ENCODE assay signal across 8 mouse cellular contexts in the genomic region with DNA sequence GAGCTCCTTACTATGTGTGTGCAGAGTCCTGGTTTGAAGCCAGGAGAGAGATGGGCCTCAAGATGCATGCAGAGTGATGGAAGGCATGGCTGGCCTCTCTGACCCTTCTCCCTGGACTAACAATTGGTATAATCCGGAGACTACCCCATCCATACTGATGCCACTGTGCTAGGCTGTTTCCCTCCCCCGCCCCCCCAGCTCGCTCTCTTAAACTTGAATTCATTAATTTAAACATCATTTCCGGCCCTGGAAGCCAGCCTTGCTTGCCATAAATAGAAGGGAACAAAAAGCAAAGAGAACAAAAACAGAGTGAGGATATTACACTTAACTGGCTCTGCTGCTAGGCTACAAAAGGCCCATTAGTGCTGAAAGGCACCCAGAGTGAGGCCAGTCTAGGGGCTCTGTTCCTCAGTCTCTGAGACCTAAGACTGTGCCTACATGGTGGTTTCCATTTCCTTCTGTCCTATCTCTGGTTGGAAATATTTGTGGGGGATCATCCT. TPM values are rescaled to one million over a fixed set of nuclear protein-coding genes. Genes with fewer than 3 reads are reported as not detected.
DNase-seq lines count a peak whose midpoint lies in the region; ATAC-seq and TF ChIP-seq lines count a peak whose summit lies in the region.

No protein-coding gene starts in this region.

- peak; percentile 40; the same call in 1 of the 2 replicates for ATAC-seq in heart, embryonic 15.5 days (replicated peaks; ENCODE audit: insufficient number of reproducible peaks, insufficient read depth, low FRiP score, low read depth)
- ATAC-seq in midbrain, postnatal 0 days (ENCODE audit: low FRiP score) = 0 out of 2 replicates have a peak, but pooled peaks have one; percentile 54

- WGBS in heart, embryonic 15.5 days = 51% methylated on average over 4 of the region's 4 CpGs
- 62% methylated on average over 4 of the region's 4 CpGs for WGBS in limb, embryonic 10.5 days
- WGBS in midbrain, postnatal 0 days = 21% methylated on average over 4 of the region's 4 CpGs

- no peak overlapping the region for H3K4me3 ChIP-seq in heart, embryonic 15.5 days
- no peak overlapping the region for H3K4me3 ChIP-seq in limb, embryonic 10.5 days
- no peak overlapping the region for H3K4me3 ChIP-seq in midbrain, postnatal 0 days (ENCODE audit: low read depth, low read length)

- no peaks in the 10 kb centered on the region for H3K36me3 ChIP-seq in heart, embryonic 15.5 days
- H3K36me3 ChIP-seq in limb, embryonic 10.5 days = peaks cover 13% of the 10 kb centered on the region
- no peaks in the 10 kb centered on the region for H3K36me3 ChIP-seq in midbrain, postnatal 0 days (ENCODE audit: insufficient read depth, low read length)

- peaks cover 46% of the 10 kb centered on the region for H3K4me1 ChIP-seq in heart, embryonic 15.5 days (replicated peaks)
- peaks cover 24% of the 10 kb centered on the region for H3K4me1 ChIP-seq in limb, embryonic 10.5 days
- H3K4me1 ChIP-seq in midbrain, postnatal 0 days (ENCODE audit: insufficient read depth, low read length) = peaks cover 8% of the 10 kb centered on the region; the same call in 1 of the 2 replicates

- H3K9ac ChIP-seq in heart, embryonic 15.5 days = no peak overlapping the region
- no peak overlapping the region for H3K9ac ChIP-seq in midbrain, postnatal 0 days (replicated peaks; ENCODE audit: low read length, poor library complexity, severe bottlenecking)

- peak; percentile 29 for DNase-seq in CD4-positive, CD25-positive, alpha-beta regulatory T cell, adult 2 months (ENCODE audit: low read depth, low spot score)
- DNase-seq in embryo, embryonic 10.5 days (ENCODE audit: low spot score) = peak; percentile 58
- DNase-seq in limb, embryonic 10.5 days (ENCODE audit: low spot score) = no peak
- peak; percentile 54 for DNase-seq in midbrain, postnatal 0 days (ENCODE audit: low spot score)
- no peak for DNase-seq in ovary, adult 18-20 months (ENCODE audit: low spot score)
- DNase-seq in spleen, adult 12 weeks (ENCODE audit: low spot score) = no peak
- DNase-seq in urinary bladder, postnatal 4 days (ENCODE audit: low spot score in 2 of 2) = no peak

- TF ChIP-seq CTCF in midbrain, postnatal 0 days (IDR thresholded peaks at IDR 0.05) = no peak

- H3K4me2 ChIP-seq in heart, embryonic 15.5 days = peak overlapping the region; percentile 20
- no peak overlapping the region for H3K4me2 ChIP-seq in midbrain, postnatal 0 days (ENCODE audit: low read depth, low read length, poor library complexity, severe bottlenecking)

- no peaks in the 10 kb centered on the region for H3K27me3 ChIP-seq in heart, embryonic 15.5 days
- H3K27me3 ChIP-seq in limb, embryonic 10.5 days (ENCODE audit: low read depth, poor library complexity, severe bottlenecking) = no peaks in the 10 kb centered on the region
- no peaks in the 10 kb centered on the region for H3K27me3 ChIP-seq in midbrain, postnatal 0 days (ENCODE audit: insufficient read depth, low read length)

- H3K9me3 ChIP-seq in heart, embryonic 15.5 days (replicated peaks) = no peaks in the 10 kb centered on the region
- H3K9me3 ChIP-seq in limb, embryonic 10.5 days (replicated peaks) = no peaks in the 10 kb centered on the region
- H3K9me3 ChIP-seq in midbrain, postnatal 0 days (ENCODE audit: low read length) = no peaks in the 10 kb centered on the region

- peak overlapping the region; percentile 86 for H3K27ac ChIP-seq in heart, embryonic 15.5 days
- peak overlapping the region; percentile 76 for H3K27ac ChIP-seq in limb, embryonic 10.5 days
- peak overlapping the region; percentile 63 for H3K27ac ChIP-seq in midbrain, postnatal 0 days (ENCODE audit: low read depth, low read length)

RNA-seq across cellular contexts. Expression of a gene that starts 9.0 kb away (rescaled TPM):
- polyA plus RNA-seq in heart, embryonic 15.5 days (2015; fragmentation: Nextera tagmentation; extraction: Ambion mirVana) = 12.4 and 21.1 TPM in 2 replicates
- polyA plus RNA-seq in limb, embryonic 10.5 days (2016; fragmentation: Nextera tagmentation; extraction: Ambion mirVana) = 18.9 and 24.7 TPM in 2 replicates
- 73.6 and 84.3 TPM in 2 replicates for total RNA-seq in midbrain, postnatal 0 days (2014; rRNA removed)
- polyA plus RNA-seq in midbrain, postnatal 0 days (2015; fragmentation: Nextera tagmentation; extraction: Ambion mirVana) = 13.6 and 14.5 TPM in 2 replicates

RNA-seq across cellular contexts. Expression of a gene that starts 24.6 kb away (rescaled TPM):
- 0.97 and 1.2 TPM in 2 replicates for polyA plus RNA-seq in heart, embryonic 15.5 days (2015; fragmentation: Nextera tagmentation; extraction: Ambion mirVana)
- polyA plus RNA-seq in limb, embryonic 10.5 days (2016; fragmentation: Nextera tagmentation; extraction: Ambion mirVana) = 2.4 and 3.8 TPM in 2 replicates
- 4.4 and 7.6 TPM in 2 replicates for total RNA-seq in midbrain, postnatal 0 days (2014; rRNA removed)
- 15.5 and 17.7 TPM in 2 replicates for polyA plus RNA-seq in midbrain, postnatal 0 days (2015; fragmentation: Nextera tagmentation; extraction: Ambion mirVana)

RNA-seq across cellular contexts. Expression of a gene that starts 30.9 kb away (rescaled TPM):
- 59.2 and 84.9 TPM in 2 replicates for polyA plus RNA-seq in heart, embryonic 15.5 days (2015; fragmentation: Nextera tagmentation; extraction: Ambion mirVana)
- 125 and 136 TPM in 2 replicates for polyA plus RNA-seq in limb, embryonic 10.5 days (2016; fragmentation: Nextera tagmentation; extraction: Ambion mirVana)
- 175 and 179 TPM in 2 replicates for total RNA-seq in midbrain, postnatal 0 days (2014; rRNA removed)
- 71.4 and 73.6 TPM in 2 replicates for polyA plus RNA-seq in midbrain, postnatal 0 days (2015; fragmentation: Nextera tagmentation; extraction: Ambion mirVana)

Comparison
In these comparisons a context has a peak if more than half of its experiments do, and no peak if none do; other contexts are left out.
1. DNase-seq: peak in CD4-positive, CD25-positive, alpha-beta regulatory T cell, adult 2 months (single experiment), embryo, embryonic 10.5 days (single experiment) and midbrain, postnatal 0 days (single experiment); none in limb, embryonic 10.5 days (single experiment), ovary, adult 18-20 months (single experiment), spleen, adult 12 weeks (single experiment) and urinary bladder, postnatal 4 days (0 of 2).
2. Peak in every context shown above with its lines, with median percentiles within 50 percentile points of each other: H3K27ac ChIP-seq.